Mouse (Mus musculus) retina, embryonic 14.5 days (tissue): ENCODE results near the gene Nr1h2.
A peak's percentile ranks its signal among the peaks of the same experiment; 100 is the strongest.

Experiments
- DNase-seq: peaks from one replicate; pipeline ENCODE4 v3.0.0-alpha.2; 2015; ENCODE audit warnings: low spot score

Nr1h2 gene

DNA sequence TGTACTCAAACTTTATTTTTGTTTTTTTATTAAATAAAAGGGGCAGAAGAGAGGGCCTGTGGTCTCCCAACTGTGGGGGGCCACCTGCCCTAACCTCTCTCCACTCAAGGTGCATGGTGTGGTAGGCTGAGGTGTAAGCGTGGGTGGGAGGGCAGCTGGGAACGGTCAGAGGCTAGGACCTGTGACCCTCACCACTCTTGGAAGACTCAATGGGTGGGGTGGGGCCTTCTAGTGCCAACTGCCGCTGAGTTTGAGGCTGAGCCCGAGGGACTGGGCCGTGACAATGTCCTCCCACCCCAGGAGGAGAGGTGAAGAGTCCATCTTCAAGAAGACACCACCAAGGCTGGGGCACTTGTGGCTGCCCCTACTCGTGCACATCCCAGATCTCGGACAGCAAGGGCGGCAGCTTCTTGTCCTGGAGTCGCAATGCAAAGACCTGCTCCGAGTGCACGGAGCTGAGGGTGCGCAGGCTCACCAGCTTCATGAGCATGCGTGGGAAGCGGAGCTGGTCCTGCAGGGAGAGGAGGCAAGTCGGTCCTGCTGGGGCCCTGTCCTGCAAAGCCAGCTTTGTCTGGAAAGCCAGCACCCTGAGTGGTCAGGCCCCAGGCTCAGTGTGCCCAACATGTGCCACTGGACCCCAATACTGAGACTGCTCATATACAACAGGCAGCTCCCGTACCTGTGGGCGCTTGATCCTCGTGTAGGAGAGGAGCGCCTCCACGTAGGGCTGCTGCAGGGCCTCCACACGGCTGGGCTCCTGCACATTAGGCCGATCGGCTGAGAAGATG is 3.9 kb downstream of the Nr1h2 start:
- DNase-seq, result no peak

GRCm38 (mm10) chr7:44548497-44549087 is 5.2 kb downstream of the Nr1h2 start, which contains the start of gene Pold1:
Gene Pold1, minus strand, starts transcription at chr7:44548849.
- peak; percentile 100 for DNase-seq

GRCm38 (mm10) chr7:44547725-44548124 is 6.0 kb downstream of the Nr1h2 start:
- DNase-seq, result no peak

DNA sequence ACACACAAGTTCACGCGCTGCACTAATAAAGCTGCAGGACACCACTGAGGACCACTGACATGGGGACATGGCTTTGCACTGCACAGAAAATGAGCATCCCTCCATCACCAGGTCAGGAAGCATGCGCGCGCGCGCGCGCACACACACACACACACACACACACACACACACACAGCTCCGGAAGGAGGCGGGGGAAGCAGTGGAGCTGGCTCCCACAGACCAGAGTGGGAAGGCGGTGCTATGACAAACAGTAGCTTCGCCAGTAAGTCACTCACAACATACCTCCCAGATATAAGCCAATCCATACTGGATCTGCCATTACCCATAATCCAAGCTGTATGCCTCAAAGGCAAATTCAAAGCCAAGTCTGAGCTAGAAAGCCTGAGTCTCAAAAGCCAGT is 6.7 kb downstream of the Nr1h2 start:
- no peak for DNase-seq

DNA sequence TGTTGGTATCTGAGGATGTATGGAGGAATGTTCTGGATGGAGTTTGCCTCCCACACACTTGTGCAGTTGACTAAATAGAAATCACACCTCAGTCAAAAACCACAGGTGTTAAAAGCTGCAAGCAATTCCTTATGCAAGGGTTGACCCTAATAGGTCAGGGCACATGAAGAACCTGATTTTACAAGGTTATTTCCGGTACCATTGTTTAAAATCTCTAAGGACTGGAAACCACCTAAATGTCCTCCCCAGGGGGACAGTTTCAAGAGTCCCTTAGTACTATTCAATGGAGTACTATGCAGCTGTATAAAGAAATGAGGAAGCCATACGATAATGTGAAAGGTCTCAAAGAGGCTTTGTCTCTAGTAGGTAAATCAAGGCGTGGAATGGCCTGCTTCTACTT is 7.5 kb downstream of the Nr1h2 start:
- no peak for DNase-seq

DNA sequence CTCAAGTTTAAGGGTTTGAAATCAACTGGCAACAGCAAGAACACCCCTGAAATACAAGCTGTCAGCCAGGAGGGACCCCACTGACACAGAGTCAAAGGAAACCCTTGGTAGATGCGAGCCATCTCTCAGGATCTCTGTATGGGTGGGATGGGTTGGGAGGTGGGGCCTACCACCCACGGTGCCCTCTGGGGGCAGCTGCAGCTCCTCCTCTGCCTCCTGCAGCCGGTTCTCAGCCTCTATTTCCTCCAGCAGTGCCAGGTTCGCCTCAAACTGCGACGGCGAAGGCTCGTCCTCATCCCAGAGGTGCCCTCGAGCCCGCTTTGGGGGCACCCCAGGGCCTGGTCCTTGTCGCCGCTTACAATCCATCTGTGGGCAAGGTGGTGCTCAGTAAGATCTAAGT is 10.7 kb downstream of the Nr1h2 start:
- DNase-seq, result no peak

DNA sequence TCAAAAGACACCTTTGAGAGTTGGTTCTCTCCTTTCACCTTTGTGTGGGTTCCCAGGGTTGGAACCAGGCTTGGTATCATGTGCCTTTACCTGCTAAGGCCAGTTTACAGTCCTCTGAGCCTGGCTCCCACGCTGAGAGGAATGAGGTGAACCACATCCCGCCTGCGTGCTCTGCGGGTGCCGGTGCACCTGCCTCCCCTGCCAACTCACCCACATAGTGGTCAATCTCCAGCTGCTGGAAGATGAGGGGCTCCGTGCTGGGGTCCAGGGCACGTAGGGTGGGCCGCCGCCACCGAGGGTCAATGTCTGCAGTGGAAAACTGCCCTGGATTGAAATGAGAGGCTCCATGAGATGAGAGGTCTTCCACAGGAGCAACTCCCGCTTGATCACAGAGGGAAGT is 11.2 kb downstream of the Nr1h2 start:
- DNase-seq, result no peak

DNA sequence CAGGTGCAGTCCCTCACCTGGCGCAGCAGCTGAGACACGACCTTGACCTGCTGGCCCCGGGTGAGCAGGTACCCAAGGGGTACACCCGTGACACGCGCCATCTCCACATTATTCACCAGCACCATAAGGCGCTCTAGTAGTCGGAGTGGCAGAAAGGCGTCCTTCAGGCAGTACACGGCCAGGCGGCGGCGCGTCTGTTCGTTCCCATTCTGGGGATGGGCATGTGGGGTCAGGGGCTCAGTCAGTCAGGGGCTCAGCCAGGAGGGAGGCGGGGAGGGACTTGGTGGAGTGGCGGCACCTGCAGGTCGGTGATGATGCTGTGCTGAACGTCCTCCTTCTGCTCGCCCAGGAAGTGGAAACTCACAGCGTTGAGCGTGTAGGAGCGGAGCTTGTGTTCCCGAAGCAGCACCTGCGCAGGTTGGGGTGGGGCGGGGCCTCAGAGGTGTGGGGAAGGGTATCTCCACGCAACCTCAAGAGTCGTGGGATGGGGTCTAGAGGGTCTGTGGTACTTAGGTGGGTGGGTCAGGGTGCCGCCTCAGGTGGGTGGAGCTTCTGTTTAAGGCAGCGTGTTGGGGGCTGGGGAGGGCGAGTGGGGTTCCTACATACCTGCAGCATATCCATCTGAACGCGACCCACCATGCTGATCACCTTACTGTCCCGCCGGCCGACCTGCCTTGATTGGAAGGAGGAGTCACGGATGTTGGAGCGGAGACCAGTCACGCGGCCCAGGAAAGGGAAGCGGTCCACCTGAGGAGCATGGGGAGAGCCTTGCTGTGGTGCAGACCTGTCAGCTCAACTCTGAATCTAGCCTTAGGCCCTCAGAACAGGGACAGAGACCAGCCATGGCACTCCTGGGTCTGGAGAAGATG is 14.8 kb downstream of the Nr1h2 start:
- DNase-seq, result no peak

GRCm38 (mm10) chr7:44537496-44537895 is 16.3 kb downstream of the Nr1h2 start:
- DNase-seq, result no peak

- no peak for DNase-seq
Measured at GRCm38 (mm10) chr7:44537009-44537408, 16.7 kb downstream of the Nr1h2 start.

DNA sequence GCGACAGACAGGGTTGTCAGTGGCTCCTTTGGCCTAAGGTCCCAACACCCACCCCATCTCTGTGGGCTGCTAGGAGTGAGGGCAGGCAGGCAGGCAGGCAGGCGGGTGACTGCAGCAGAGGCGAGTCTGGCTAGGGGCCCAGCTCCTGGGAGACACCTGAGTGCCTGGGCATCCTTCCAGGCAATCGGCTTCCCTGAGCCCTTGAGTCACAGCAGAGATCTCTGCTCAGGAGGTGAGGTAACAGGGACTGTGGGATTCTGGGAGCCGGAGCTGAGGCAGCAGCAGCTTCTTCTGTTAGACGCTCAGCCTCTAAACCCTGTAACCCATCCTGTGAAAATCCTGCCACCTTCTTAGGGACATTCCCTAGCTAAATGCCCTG is 17.2 kb downstream of the Nr1h2 start:
- DNase-seq, result no peak

- no peak for DNase-seq
Measured at GRCm38 (mm10) chr7:44535657-44536589, 17.8 kb downstream of the Nr1h2 start.

- DNase-seq, result no peak
Measured at GRCm38 (mm10) chr7:44534656-44535441, 18.9 kb downstream of the Nr1h2 start.

- DNase-seq, result no peak
Measured at GRCm38 (mm10) chr7:44534242-44534641, 19.5 kb downstream of the Nr1h2 start.

- DNase-seq, result no peak
Measured at GRCm38 (mm10) chr7:44533746-44534045, 20.1 kb downstream of the Nr1h2 start.

DNA sequence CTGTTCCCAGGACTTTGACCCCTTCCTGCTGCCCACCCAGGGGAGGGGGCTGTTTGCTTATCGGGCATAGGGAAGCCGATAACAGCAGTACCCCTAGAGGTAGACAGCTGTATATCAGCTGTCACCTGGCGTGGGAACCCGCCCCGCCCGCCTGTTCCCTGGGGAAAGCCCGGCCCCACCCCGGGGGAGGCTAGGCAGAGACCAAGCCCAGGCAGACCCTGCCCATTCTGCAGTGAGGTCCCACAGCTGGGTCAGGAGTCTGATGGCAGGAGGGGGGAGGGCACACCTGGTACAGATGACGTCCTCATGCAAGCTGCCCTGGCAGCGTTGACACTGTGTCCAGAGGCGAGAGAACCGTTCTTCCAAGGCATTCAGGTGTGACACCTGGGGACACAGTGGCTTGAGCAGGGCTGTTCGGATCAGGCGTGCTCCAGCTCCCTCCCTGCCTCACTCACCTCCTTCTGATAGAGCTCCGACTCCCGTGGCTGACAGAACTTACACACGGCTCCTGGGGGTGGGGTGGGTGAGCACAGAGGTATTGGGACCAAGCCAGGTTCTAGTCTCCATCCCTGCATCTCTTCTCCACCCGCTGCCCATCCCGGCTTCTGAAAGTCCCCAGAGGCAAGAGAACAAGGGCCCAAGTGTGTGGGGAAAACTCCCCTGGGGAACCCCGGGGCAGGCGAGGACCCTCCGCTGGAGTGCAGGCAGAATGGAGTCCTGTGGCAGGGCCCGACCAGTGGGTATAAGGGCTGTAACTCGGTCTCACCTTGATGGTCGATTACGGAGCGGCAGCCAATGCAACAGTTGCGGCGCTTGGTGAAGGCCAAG is 20.6 kb downstream of the Nr1h2 start:
- no peak for DNase-seq

DNA sequence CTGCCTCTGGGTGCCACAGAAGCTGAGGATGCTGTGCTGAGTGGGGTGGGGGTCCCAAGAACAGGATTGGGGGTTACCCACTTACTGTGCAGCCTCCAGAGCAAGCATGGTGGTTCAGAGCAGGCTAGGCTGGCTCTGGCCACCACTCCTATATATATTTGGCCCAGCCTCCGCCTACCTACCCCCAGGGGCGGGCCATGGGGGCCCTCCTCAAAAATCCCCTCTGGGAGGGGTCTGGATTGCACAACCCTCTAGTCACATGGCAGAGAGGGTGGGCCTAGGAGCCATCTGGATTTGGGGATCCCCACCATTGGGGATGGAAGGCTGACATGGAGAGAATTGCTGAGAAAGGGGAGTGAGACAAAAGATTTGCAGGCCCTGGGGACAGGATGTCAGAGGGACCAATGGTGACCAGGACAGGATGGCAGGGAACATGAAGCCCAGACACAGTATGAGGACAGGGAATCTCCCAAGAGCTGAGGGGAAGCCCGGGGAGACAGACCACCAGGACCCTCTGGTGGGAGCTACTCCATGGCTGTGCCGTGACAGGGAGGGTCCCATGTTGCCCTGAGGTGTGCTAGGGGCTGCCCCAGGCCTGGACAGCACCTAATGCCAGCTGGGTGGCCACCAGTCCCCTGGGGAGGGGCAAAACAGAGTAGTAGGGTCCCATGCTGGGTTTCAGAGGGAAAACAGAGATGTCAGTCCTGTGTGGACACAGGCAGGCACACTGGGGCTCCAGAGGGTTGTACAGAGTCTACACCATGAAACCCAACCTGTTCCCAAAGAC is 21.6 kb downstream of the Nr1h2 start, which contains the start of gene Spib:
Spib (minus strand) TSS at position 126 of the 787 bp plus-strand sequence.
- DNase-seq, result no peak

DNA sequence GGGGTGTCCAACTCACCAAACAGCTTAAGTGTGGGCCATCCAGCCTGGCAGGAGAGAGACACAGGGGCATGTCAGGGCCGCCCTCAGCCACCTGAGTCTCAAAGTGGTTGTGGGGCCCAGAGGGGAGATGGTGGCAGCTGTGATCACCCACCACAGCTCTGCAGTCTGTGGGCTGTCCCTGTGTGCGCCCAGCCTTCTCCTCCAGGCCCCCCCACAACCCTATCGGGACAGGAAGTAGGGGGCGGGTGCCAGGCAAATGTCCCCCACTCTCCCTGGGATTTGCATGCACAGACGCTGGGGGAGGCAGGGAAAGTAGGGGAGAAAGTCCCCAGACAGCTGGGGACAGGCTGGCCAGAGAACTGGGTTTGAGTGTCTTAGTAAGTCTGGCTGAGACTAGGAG is 22.5 kb downstream of the Nr1h2 start:
- no peak for DNase-seq

- DNase-seq, result no peak
Measured at GRCm38 (mm10) chr7:44530507-44530906, 23.2 kb downstream of the Nr1h2 start.
